Mouse (Mus musculus): ENCODE measurements around the gene Lrrc4.

- TF ChIP-seq CTCF (IDR thresholded peaks at IDR 0.05; ENCODE audit: insufficient read depth, low read depth, low read length) = no peak
- no peak for TF ChIP-seq POLR2A (IDR thresholded peaks at IDR 0.05; ENCODE audit: insufficient read depth, low read depth, low read length)
These were observed 212.8 kb downstream of the Lrrc4 start for GRCm38 (mm10) chr6:28618751-28619153.
